Mouse (Mus musculus): ENCODE results near the gene Spef1. TPM values are rescaled to one million over a fixed set of nuclear protein-coding genes. Genes with fewer than 3 reads are reported as not detected.

Spef1 gene
- total and polyA plus RNA-seq, 2 experiments from 2014 or later: 9.7 to 26.2 TPM

- DNase-seq (peak; percentile 56), ATAC-seq (peak; percentile 59; the same call in 1 of the 2 replicates)
- no peak for TF ChIP-seq CTCF (IDR thresholded peaks at IDR 0.05; ENCODE audit: low read depth)
- Histone ChIP-seq H3K36me3 (ENCODE audit: insufficient read depth) (no peaks in the 10 kb centered on the region), H3K9me3 (ENCODE audit: low read length) (no peaks in the 10 kb centered on the region), H3K4me3 (ENCODE audit: low read depth, low read length) (no peak overlapping the region), H3K4me2 (ENCODE audit: low read depth) (no peak overlapping the region), H3K27me3 (ENCODE audit: insufficient read depth, low read length) (no peaks in the 10 kb centered on the region), H3K4me1 (ENCODE audit: insufficient read depth) (0 out of 2 replicates have a peak, but pooled peaks cover 2% of the 10 kb centered on the region), H3K9ac (no peak overlapping the region), H3K27ac (ENCODE audit: low read depth, low read length) (no peak overlapping the region)
- 55% methylated on average over 7 of the region's 7 CpGs for WGBS
These were observed 17.4 kb upstream of the Spef1 start for GRCm38 (mm10) chr2:131204410-131204981.

GRCm38 (mm10) chr2:131203816-131204409 lies 16.8 kb upstream of the Spef1 start:
- H3K9me3 ChIP-seq (ENCODE audit: low read length): no peaks in the 10 kb centered on the region
- TF ChIP-seq CTCF (IDR thresholded peaks at IDR 0.05; ENCODE audit: low read depth): no peak
- no peak overlapping the region for H3K9ac ChIP-seq
- H3K27ac ChIP-seq (ENCODE audit: low read depth, low read length): no peak overlapping the region
- WGBS: 85% methylated on average over 6 of the region's 6 CpGs
- ATAC-seq (no peak), DNase-seq (no peak)
- no peaks in the 10 kb centered on the region for H3K36me3 ChIP-seq (ENCODE audit: insufficient read depth)
- H3K4me2 ChIP-seq (ENCODE audit: low read depth): no peak overlapping the region
- no peak overlapping the region for H3K4me3 ChIP-seq (ENCODE audit: low read depth, low read length)
- H3K27me3 ChIP-seq (ENCODE audit: insufficient read depth, low read length): no peaks in the 10 kb centered on the region
- no peaks in the 10 kb centered on the region for H3K4me1 ChIP-seq (ENCODE audit: insufficient read depth)

- H3K4me1 ChIP-seq (ENCODE audit: insufficient read depth): no peaks in the 10 kb centered on the region
- H3K27me3 ChIP-seq (ENCODE audit: insufficient read depth, low read length): no peaks in the 10 kb centered on the region
- no peaks in the 10 kb centered on the region for H3K36me3 ChIP-seq (ENCODE audit: insufficient read depth)
- H3K9ac ChIP-seq: no peak overlapping the region
- H3K9me3 ChIP-seq (ENCODE audit: low read length): no peaks in the 10 kb centered on the region
- no peak overlapping the region for H3K4me2 ChIP-seq (ENCODE audit: low read depth)
- H3K4me3 ChIP-seq (ENCODE audit: low read depth, low read length): no peak overlapping the region
- WGBS: 93% methylated on average over 3 of the region's 3 CpGs
- ATAC-seq (no peak), DNase-seq (no peak)
- TF ChIP-seq CTCF (IDR thresholded peaks at IDR 0.05; ENCODE audit: low read depth): no peak
- no peak overlapping the region for H3K27ac ChIP-seq (ENCODE audit: low read depth, low read length)
These were observed 14.2 kb upstream of the Spef1 start for GRCm38 (mm10) chr2:131201262-131201661.

GRCm38 (mm10) chr2:131200710-131201109 lies 13.6 kb upstream of the Spef1 start:
- Histone ChIP-seq H3K27me3 (ENCODE audit: insufficient read depth, low read length) (no peaks in the 10 kb centered on the region), H3K36me3 (ENCODE audit: insufficient read depth) (no peaks in the 10 kb centered on the region), H3K4me1 (ENCODE audit: insufficient read depth) (no peaks in the 10 kb centered on the region), H3K9me3 (ENCODE audit: low read length) (no peaks in the 10 kb centered on the region), H3K27ac (ENCODE audit: low read depth, low read length) (no peak overlapping the region), H3K4me2 (ENCODE audit: low read depth) (no peak overlapping the region), H3K9ac (no peak overlapping the region), H3K4me3 (ENCODE audit: low read depth, low read length) (no peak overlapping the region)
- DNase-seq: no peak
- ATAC-seq: no peak
- TF ChIP-seq CTCF (IDR thresholded peaks at IDR 0.05; ENCODE audit: low read depth): no peak
- WGBS: 82% methylated on average over 2 of the region's 2 CpGs

GRCm38 (mm10) chr2:131196606-131197316 lies 9.7 kb upstream of the Spef1 start:
- H3K9me3 ChIP-seq (ENCODE audit: low read length): no peaks in the 10 kb centered on the region
- no peak overlapping the region for H3K27ac ChIP-seq (ENCODE audit: low read depth, low read length)
- H3K4me1 ChIP-seq (ENCODE audit: insufficient read depth): no peaks in the 10 kb centered on the region
- H3K36me3 ChIP-seq (ENCODE audit: insufficient read depth): peaks cover 19% of the 10 kb centered on the region
- H3K27me3 ChIP-seq (ENCODE audit: insufficient read depth, low read length): no peaks in the 10 kb centered on the region
- ATAC-seq (no peak), DNase-seq (no peak)
- no peak overlapping the region for H3K4me3 ChIP-seq (ENCODE audit: low read depth, low read length)
- H3K4me2 ChIP-seq (ENCODE audit: low read depth): no peak overlapping the region
- 91% methylated on average over 16 of the region's 16 CpGs for WGBS
- H3K9ac ChIP-seq: no peak overlapping the region
- no peak for TF ChIP-seq CTCF (IDR thresholded peaks at IDR 0.05; ENCODE audit: low read depth)

GRCm38 (mm10) chr2:131191005-131191390 lies 3.9 kb upstream of the Spef1 start:
- Histone ChIP-seq H3K4me2 (ENCODE audit: low read depth) (no peak overlapping the region), H3K27me3 (ENCODE audit: insufficient read depth, low read length) (no peaks in the 10 kb centered on the region), H3K4me3 (ENCODE audit: low read depth, low read length) (no peak overlapping the region), H3K9me3 (ENCODE audit: low read length) (no peaks in the 10 kb centered on the region), H3K4me1 (ENCODE audit: insufficient read depth) (0 out of 2 replicates have a peak, but pooled peaks cover 15% of the 10 kb centered on the region), H3K36me3 (ENCODE audit: insufficient read depth) (peaks cover 19% of the 10 kb centered on the region), H3K27ac (ENCODE audit: low read depth, low read length) (no peak overlapping the region), H3K9ac (no peak overlapping the region)
- no peak for TF ChIP-seq CTCF (IDR thresholded peaks at IDR 0.05; ENCODE audit: low read depth)
- DNase-seq (no peak), ATAC-seq (no peak)
- 62% methylated on average over 7 of the region's 7 CpGs for WGBS
